Mouse (Mus musculus) forebrain, postnatal 0 days (tissue): Measurements from ENCODE around the gene Abcc8. TPM values are rescaled to one million over a fixed set of nuclear protein-coding genes. Genes with fewer than 3 reads are reported as not detected.
A peak's percentile ranks its signal among the peaks of the same experiment; 100 is the strongest.

Experiments used
- ATAC-seq: fragments of 200-750 bp; cut with Nextera tagmentation; 2 replicates; pipeline ENCODE4 v1.8.0; 2017; ENCODE audit warnings: mild to moderate bottlenecking, moderate library complexity
- DNase-seq: peaks from one replicate; pipeline ENCODE4 v3.0.0-alpha.2; 2015
- H3K27ac ChIP-seq: fragments of 300-500 bp; sonication (generic); 2 replicates; pipeline ENCODE4 v1.5.1; 2014; ENCODE audit warnings: low read depth, mild to moderate bottlenecking, antibody characterized with exemption, low read length, moderate library complexity, mixed read lengths
- H3K27me3 ChIP-seq: fragments of 300-500 bp; sonication (generic); 2 replicates; pipeline ENCODE4 v1.6.1; 2014; ENCODE audit warnings: mild to moderate bottlenecking, low read length, mixed read lengths; ENCODE audit not compliant: insufficient read depth
- H3K36me3 ChIP-seq: fragments of 300-500 bp; sonication (generic); 2 replicates; pipeline ENCODE4 v1.6.1; 2014; ENCODE audit warnings: mild to moderate bottlenecking, moderate library complexity; ENCODE audit not compliant: insufficient read depth
- H3K4me1 ChIP-seq: fragments of 300-500 bp; sonication (generic); 2 replicates; pipeline ENCODE4 v1.6.1; 2014; ENCODE audit warnings: antibody characterized with exemption; ENCODE audit not compliant: insufficient read depth
- H3K4me2 ChIP-seq: fragments of 300-500 bp; sonication (generic); 2 replicates; pipeline ENCODE4 v1.6.1; 2014; ENCODE audit warnings: low read depth, mild to moderate bottlenecking, moderate library complexity
- H3K4me3 ChIP-seq: fragments of 300-500 bp; sonication (generic); 2 replicates; pipeline ENCODE4 v1.5.1; 2014; ENCODE audit warnings: low read depth, low read length, mixed read lengths
- H3K9ac ChIP-seq: fragments of 300-500 bp; sonication (generic); 2 replicates; pipeline ENCODE4 v1.6.1; 2014; ENCODE audit warnings: mild to moderate bottlenecking
- H3K9me3 ChIP-seq: fragments of 300-500 bp; sonication (generic); 2 replicates; pipeline ENCODE4 v1.6.1; 2016; ENCODE audit warnings: low read length
- CTCF ChIP-seq: sonication (generic); IDR thresholded peaks from 2 replicates; pipeline ENCODE4 v1.5.1; 2016; ENCODE audit warnings: antibody characterized with exemption, control low read depth, low read depth
- WGBS: fragments of 180-500 bp; shearing (Covaris S2); extraction: QIAGEN DNeasy Blood & Tissue Kit; methylation state at CpG from one replicate; pipeline ENCODE4 v1.1.7; 2014; 5-methylcytosine and 5-hydroxymethylcytosine counted together
- polyA plus RNA-seq: library from polyadenylated mRNA; unstranded; fragments of >200 nt; fragmentation: Nextera tagmentation; extraction: Ambion mirVana; gene quantifications from 2 replicates; pipeline ENCODE4 v1.2.1, GENCODE M21; 2015
- total RNA-seq: library from RNA; depleted of rRNA; stranded (reverse); fragments of >200 nt; gene quantifications from 2 replicates; pipeline ENCODE4 v1.2.3, GENCODE M21; 2014

The Abcc8 gene
- total and polyA plus RNA-seq, 2 experiments from 2014 or later, result 7.0 to 18.9 TPM

DNA sequence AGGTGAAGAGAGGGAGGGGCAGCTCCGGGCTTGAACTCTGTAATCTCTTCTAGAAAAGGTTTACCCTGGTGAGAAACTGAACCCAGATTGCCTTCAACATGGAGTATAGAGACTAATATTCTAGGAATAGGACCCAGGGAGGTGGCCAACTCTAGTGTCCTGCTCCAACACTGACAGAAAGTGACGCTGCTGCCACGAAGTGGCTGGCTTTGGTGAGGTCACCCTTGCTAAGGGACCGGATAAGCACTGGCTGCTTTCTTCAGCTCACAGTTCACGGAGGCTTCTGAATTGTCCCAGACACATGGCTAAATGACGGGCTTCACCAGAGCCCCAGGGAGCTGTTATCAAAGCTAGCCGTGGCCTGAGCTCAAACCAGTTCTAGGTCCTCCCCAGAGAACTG lies 46.0 kb downstream of the Abcc8 start:
- H3K4me3 ChIP-seq, result no peak overlapping the region
- WGBS, result 31% methylated on average over 7 of the region's 7 CpGs
- TF ChIP-seq CTCF, result no peak
- no peaks in the 10 kb centered on the region for H3K36me3 ChIP-seq
- no peak for ATAC-seq
- no peaks in the 10 kb centered on the region for H3K9me3 ChIP-seq
- H3K4me2 ChIP-seq, result no peak overlapping the region
- no peaks in the 10 kb centered on the region for H3K27me3 ChIP-seq
- H3K9ac ChIP-seq, result no peak overlapping the region
- H3K4me1 ChIP-seq, result 0 out of 2 replicates have a peak, but pooled peaks cover 4% of the 10 kb centered on the region
- H3K27ac ChIP-seq, result no peak overlapping the region
- DNase-seq, result no peak

DNA sequence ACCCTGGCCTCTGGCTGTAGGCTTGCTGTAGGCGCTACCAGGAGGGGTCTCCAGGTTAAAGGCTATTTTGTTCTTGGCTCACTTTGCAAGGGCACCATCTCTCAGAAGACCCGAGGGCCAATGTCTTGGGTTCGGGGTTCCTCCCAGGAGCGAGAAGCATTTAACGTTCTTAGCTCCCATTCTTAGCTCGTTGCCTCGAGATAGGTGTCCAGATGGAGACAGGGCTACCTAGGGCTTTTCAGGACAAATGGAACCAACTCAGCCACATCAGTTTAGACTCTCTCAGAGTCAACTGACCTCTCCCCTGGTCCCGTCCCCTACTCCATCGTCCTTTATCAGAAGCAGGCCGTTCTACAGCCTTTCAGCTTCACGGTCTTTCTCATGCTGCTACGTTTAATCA lies 47.6 kb downstream of the Abcc8 start:
- DNase-seq, result no peak
- no peak for TF ChIP-seq CTCF
- Histone ChIP-seq H3K4me2 (no peak overlapping the region), H3K36me3 (no peaks in the 10 kb centered on the region), H3K9me3 (no peaks in the 10 kb centered on the region), H3K4me3 (no peak overlapping the region), H3K4me1 (0 out of 2 replicates have a peak, but pooled peaks cover 4% of the 10 kb centered on the region), H3K27ac (no peak overlapping the region), H3K9ac (no peak overlapping the region), H3K27me3 (no peaks in the 10 kb centered on the region)
- no peak for ATAC-seq
- 90% methylated on average over 12 of the region's 12 CpGs for WGBS

GRCm38 (mm10) chr7:46131806-46132205 lies 48.0 kb downstream of the Abcc8 start:
- Histone ChIP-seq H3K9me3 (no peaks in the 10 kb centered on the region), H3K4me1 (0 out of 2 replicates have a peak, but pooled peaks cover 4% of the 10 kb centered on the region), H3K27ac (peak overlapping the region; percentile 40; the same call in 1 of the 2 replicates), H3K4me3 (no peak overlapping the region), H3K9ac (no peak overlapping the region), H3K4me2 (no peak overlapping the region), H3K36me3 (no peaks in the 10 kb centered on the region), H3K27me3 (no peaks in the 10 kb centered on the region)
- no peak for TF ChIP-seq CTCF
- DNase-seq (no peak), ATAC-seq (no peak)
- WGBS, result 50% methylated on average over 8 of the region's 8 CpGs

GRCm38 (mm10) chr7:46131266-46131665 lies 48.6 kb downstream of the Abcc8 start:
- Histone ChIP-seq H3K36me3 (no peaks in the 10 kb centered on the region), H3K4me3 (no peak overlapping the region), H3K27me3 (no peaks in the 10 kb centered on the region), H3K27ac (peak overlapping the region; percentile 40; the same call in 1 of the 2 replicates), H3K9me3 (no peaks in the 10 kb centered on the region), H3K9ac (no peak overlapping the region), H3K4me1 (0 out of 2 replicates have a peak, but pooled peaks cover 4% of the 10 kb centered on the region), H3K4me2 (no peak overlapping the region)
- WGBS, result 16% methylated on average over 3 of the region's 3 CpGs
- no peak for ATAC-seq
- no peak for TF ChIP-seq CTCF
- DNase-seq, result no peak

- Histone ChIP-seq H3K9ac (no peak overlapping the region), H3K4me3 (no peak overlapping the region), H3K27me3 (no peaks in the 10 kb centered on the region), H3K4me2 (no peak overlapping the region), H3K27ac (no peak overlapping the region), H3K4me1 (0 out of 2 replicates have a peak, but pooled peaks cover 4% of the 10 kb centered on the region), H3K9me3 (no peaks in the 10 kb centered on the region), H3K36me3 (no peaks in the 10 kb centered on the region)
- no peak for TF ChIP-seq CTCF
- 61% methylated on average over 7 of the region's 7 CpGs for WGBS
- DNase-seq (no peak), ATAC-seq (no peak)
Measured at GRCm38 (mm10) chr7:46130723-46131122, 49.1 kb downstream of the Abcc8 start.

- ATAC-seq (peak; percentile 62; the same call in 1 of the 2 replicates), DNase-seq (no peak)
- Histone ChIP-seq H3K9ac (no peak overlapping the region), H3K4me2 (no peak overlapping the region), H3K27ac (no peak overlapping the region), H3K36me3 (no peaks in the 10 kb centered on the region), H3K4me3 (no peak overlapping the region), H3K9me3 (no peaks in the 10 kb centered on the region), H3K27me3 (no peaks in the 10 kb centered on the region), H3K4me1 (0 out of 2 replicates have a peak, but pooled peaks cover 4% of the 10 kb centered on the region)
- WGBS, result 43% methylated on average over 7 of the region's 7 CpGs
- no peak for TF ChIP-seq CTCF
Measured at GRCm38 (mm10) chr7:46129463-46130179, 50.2 kb downstream of the Abcc8 start.

DNA sequence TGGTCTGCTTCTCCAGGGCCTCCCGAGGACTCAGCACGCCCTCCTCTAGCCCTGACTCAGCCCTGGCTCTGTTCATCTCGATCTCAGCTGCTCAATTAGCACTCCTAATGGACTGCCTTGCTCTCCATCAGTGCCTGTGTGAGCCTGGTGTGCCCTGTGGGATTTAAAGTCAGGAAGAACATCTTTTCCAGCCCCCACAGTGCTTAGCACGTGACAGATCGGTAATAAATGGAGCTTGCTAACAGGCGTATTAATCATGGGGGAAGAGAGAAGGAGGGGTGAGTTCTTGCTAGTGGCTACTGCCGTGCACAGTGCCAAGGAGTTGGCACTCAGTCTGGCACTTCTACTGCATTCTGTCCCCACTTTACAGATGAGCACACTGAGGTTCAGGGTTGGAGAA lies 51.6 kb downstream of the Abcc8 start:
- Histone ChIP-seq H3K4me1 (0 out of 2 replicates have a peak, but pooled peaks cover 4% of the 10 kb centered on the region), H3K9ac (no peak overlapping the region), H3K9me3 (no peaks in the 10 kb centered on the region), H3K36me3 (no peaks in the 10 kb centered on the region), H3K27ac (no peak overlapping the region), H3K27me3 (no peaks in the 10 kb centered on the region), H3K4me2 (no peak overlapping the region), H3K4me3 (no peak overlapping the region)
- no peak for DNase-seq
- TF ChIP-seq CTCF, result no peak
- 43% methylated on average over 7 of the region's 7 CpGs for WGBS
- ATAC-seq, result peak; percentile 17
